Comparison of ENCODE assay signal across 9 mouse cellular contexts in the genomic region with DNA sequence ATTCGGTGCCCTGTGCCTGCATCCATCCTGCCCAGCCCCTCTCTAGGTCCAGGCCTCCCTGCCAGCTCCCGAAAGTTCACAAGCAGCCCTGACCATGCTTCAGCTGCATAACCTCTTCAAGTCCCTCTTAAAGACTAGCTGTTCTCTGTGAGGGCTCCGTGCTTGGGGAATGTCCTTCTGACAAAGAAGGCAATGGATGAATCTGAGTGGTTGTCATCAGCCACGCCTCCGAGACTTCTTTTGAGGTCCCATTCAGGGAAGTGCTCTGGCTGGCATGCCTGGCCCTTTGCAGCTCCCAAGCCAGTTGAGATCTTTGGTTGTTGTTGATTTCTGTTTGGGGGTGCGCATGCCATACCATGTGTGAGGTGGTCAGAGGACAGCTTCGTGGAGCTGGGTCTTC.
A peak's percentile ranks its signal among the peaks of the same experiment; 100 is the strongest.
DNase-seq lines count a peak whose midpoint lies in the region; ATAC-seq and TF ChIP-seq lines count a peak whose summit lies in the region.
"Had no signal": no experiment of that assay in that cellular context is flagged by ENCODE, and none has a peak within 500 bp of the region (broad histone marks: within the 10 kb centered on the region; RNA-seq: fewer than 3 reads in every experiment).

No protein-coding gene starts in this region.

- TF ChIP-seq CTCF in small intestine, adult 2 months (IDR thresholded peaks at IDR 0.05; ENCODE audit: extremely low read depth, insufficient read length, insufficient replicate concordance, low read depth, low read length), result no peak

- WGBS in lung, embryonic 15.5 days, result 53% methylated on average over 7 of the region's 7 CpGs
- WGBS in forebrain, embryonic 15.5 days, result 55% methylated on average over 7 of the region's 7 CpGs
- 71% methylated on average over 7 of the region's 7 CpGs for WGBS in small intestine, adult 2 months

- peaks cover 59% of the 10 kb centered on the region for H3K4me1 ChIP-seq in lung, embryonic 15.5 days
- peaks cover 25% of the 10 kb centered on the region for H3K4me1 ChIP-seq in forebrain, embryonic 15.5 days
- peaks cover 44% of the 10 kb centered on the region for H3K4me1 ChIP-seq in small intestine, adult 2 months (ENCODE audit: control insufficient read depth, insufficient read depth, insufficient read length, low read length)

- no peaks in the 10 kb centered on the region for H3K27me3 ChIP-seq in lung, embryonic 15.5 days
- H3K27me3 ChIP-seq in forebrain, embryonic 15.5 days, result no peaks in the 10 kb centered on the region
- H3K27me3 ChIP-seq in small intestine, adult 2 months (ENCODE audit: control insufficient read depth, insufficient read depth, low read length), result no peaks in the 10 kb centered on the region
- H3K27me3 ChIP-seq: Patski had no signal

- peak overlapping the region; percentile 94 for H3K27ac ChIP-seq in lung, embryonic 15.5 days
- H3K27ac ChIP-seq in forebrain, embryonic 15.5 days (replicated peaks), result peak overlapping the region; percentile 71; the same call in 1 of the 2 replicates
- H3K27ac ChIP-seq in small intestine, adult 2 months (ENCODE audit: insufficient read depth, low read depth, low read length), result peak overlapping the region; percentile 65

- H3K9me3 ChIP-seq in lung, embryonic 15.5 days, result no peaks in the 10 kb centered on the region
- no peaks in the 10 kb centered on the region for H3K9me3 ChIP-seq in forebrain, embryonic 15.5 days

- H3K36me3 ChIP-seq in lung, embryonic 15.5 days, result no peaks in the 10 kb centered on the region
- no peaks in the 10 kb centered on the region for H3K36me3 ChIP-seq in forebrain, embryonic 15.5 days
- no peaks in the 10 kb centered on the region for H3K36me3 ChIP-seq in small intestine, adult 2 months (ENCODE audit: control insufficient read depth, insufficient read depth, low read length)

- H3K4me2 ChIP-seq in lung, embryonic 15.5 days, result no peak overlapping the region
- H3K4me2 ChIP-seq in forebrain, embryonic 15.5 days (replicated peaks), result no peak overlapping the region

- ATAC-seq in lung, embryonic 15.5 days (ENCODE audit: borderline replicate concordance, extremely low read depth, low FRiP score, low TSS enrichment), result no peak
- no peak for ATAC-seq in forebrain, embryonic 15.5 days (replicated peaks)

- DNase-seq in lung, postnatal 4 days, result no peak
- DNase-seq in kidney, postnatal 25 days, result peak; percentile 41 to 56
- DNase-seq in cerebellum, postnatal 10 days, result no peak
- DNase-seq in ovary, postnatal 36 days (ENCODE audit: low spot score), result no peak
- DNase-seq in right cerebral cortex, postnatal 14 days, result no peak

- TF ChIP-seq POLR2A in small intestine, adult 2 months (IDR thresholded peaks at IDR 0.05; ENCODE audit: low read depth, low read length), result no peak

- no peak overlapping the region for H3K4me3 ChIP-seq in lung, embryonic 15.5 days
- H3K4me3 ChIP-seq in forebrain, embryonic 15.5 days, result no peak overlapping the region
- H3K4me3 ChIP-seq in small intestine, adult 2 months (ENCODE audit: low read depth, low read length), result no peak overlapping the region

- no peak overlapping the region; the same call in 1 of the 2 replicates for H3K9ac ChIP-seq in lung, embryonic 15.5 days
- H3K9ac ChIP-seq in forebrain, embryonic 15.5 days (replicated peaks), result no peak overlapping the region

Comparison
In these comparisons a context has a peak if more than half of its experiments do, and no peak if none do; other contexts are left out.
1. DNase-seq: peak in kidney, postnatal 25 days (2 of 2); none in lung, postnatal 4 days (0 of 2), cerebellum, postnatal 10 days (0 of 2), ovary, postnatal 36 days (single experiment) and right cerebral cortex, postnatal 14 days (single experiment).
2. Peak in every context shown above with its lines, with median percentiles within 50 percentile points of each other: H3K27ac ChIP-seq.